Mouse (Mus musculus): Measurements from ENCODE around the gene Slc22a20.

Gene Slc22a20

GRCm38 (mm10) chr19:5954031-5954710, 31.8 kb downstream of the Slc22a20 start:
- ATAC-seq (ENCODE audit: insufficient number of reproducible peaks, low FRiP score, low TSS enrichment) = no peak

GRCm38 (mm10) chr19:5953201-5953770, 32.7 kb downstream of the Slc22a20 start:
- ATAC-seq (ENCODE audit: insufficient number of reproducible peaks, low FRiP score, low TSS enrichment) = no peak

DNA sequence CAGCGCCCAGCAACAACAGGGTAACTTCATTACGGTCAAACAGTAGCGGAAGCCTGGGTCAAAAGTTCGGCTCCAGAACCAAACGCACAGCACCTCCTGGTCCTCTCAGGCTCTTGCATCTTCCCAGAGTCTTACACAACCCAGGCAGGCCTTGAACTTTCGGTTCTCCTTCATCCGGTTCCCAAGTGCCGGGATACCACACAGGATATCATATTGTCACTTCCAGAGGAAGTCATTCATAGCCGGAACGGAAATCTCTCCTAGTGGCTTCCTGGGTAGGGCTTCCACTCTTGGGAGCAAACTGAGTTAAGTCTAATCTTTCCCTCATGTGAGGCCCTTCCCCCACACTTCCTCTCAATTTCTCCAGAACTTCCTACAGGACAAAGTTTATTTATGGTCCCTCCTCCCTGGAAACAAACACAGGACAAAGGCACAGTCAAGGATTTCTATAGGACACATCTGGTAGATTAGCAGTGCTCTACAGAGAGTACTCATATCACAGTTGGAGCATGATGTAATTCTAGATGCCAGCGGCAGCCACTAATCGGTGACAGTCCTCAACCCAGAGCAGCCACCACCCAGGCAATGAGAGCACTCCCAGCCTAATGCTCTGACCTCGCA, 33.8 kb downstream of the Slc22a20 start:
- no peak for ATAC-seq (ENCODE audit: insufficient number of reproducible peaks, low FRiP score, low TSS enrichment)

DNA sequence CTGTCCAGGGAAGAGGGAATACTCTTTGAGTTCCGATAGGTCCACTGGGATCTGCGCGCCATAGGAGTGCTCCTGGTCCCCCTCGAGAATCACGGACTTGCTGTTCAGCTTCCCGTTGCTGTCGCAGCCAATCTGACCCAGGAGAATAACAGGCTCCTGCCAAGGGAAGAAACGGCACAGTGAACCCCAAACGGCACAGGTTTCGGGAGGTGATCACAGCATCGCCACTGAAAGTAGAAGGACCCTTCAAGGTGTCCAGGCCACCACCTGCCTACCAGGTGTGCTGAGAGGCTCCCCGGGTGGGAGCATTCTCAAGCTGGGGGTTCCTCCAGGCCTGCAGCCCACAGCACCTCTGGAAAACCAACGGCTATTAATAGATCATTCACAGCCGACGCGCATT, 34.3 kb downstream of the Slc22a20 start:
- no peak for ATAC-seq (ENCODE audit: insufficient number of reproducible peaks, low FRiP score, low TSS enrichment)

DNA sequence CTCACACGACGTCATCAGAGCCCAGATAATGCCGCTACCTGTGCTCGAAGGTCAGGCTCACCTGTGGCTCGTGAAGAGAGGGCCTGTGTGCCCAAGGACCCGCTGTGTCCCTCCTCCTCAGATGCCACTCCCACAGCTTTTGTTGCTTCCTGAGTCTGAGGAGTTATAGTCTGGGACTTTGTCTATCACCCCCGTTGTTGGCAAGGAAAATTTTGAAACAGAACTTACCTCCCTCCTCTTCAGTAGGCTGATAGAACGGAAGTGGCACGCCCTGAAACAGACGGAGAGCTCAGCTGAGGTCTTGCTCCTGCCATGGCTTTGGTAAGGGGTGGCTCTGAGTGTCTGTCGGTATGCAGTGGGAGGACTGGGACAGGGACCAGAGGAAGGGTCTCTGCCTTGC, 35.7 kb downstream of the Slc22a20 start:
- no peak for ATAC-seq (ENCODE audit: insufficient number of reproducible peaks, low FRiP score, low TSS enrichment)

DNA sequence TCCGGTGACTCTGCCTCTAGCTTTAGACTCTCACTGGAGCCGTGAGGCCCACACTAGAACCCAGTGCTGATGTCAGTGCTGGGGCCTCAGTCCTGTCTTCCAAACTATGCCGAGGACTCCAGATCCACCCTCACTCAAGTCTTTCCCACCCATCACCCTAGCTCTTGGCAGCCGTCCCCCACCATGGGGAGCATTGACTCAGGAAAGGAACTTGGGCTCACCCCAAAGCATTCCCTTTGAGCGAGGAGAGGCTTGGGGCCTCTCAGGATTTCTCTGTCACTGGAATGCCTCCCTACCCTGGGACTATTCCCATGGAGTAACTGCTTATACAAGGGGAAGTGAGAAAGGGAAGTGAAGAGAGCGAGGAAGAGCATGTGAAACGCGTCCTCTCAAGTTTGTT, 40.1 kb downstream of the Slc22a20 start:
- ATAC-seq (ENCODE audit: insufficient number of reproducible peaks, low FRiP score, low TSS enrichment) = no peak

DNA sequence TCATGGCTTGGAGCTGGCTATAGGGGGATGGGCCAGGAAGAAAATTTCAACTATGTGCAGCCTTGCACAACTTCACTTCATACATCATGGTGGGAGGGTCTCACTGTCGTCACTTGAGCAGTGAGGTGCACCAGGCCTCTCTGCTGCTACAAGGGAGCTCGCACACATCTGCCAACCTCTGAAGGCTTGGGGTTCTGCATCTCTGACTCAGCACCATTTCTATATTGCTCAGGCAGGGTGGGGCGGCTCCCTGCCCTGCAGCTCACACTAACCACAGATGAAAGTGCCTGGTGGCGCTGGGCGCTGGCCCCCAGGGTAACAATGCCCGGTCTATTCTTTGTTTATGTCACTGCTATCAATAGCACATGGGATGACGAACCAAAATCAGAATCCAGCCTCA, 40.9 kb downstream of the Slc22a20 start:
- ATAC-seq (ENCODE audit: insufficient number of reproducible peaks, low FRiP score, low TSS enrichment) = no peak

DNA sequence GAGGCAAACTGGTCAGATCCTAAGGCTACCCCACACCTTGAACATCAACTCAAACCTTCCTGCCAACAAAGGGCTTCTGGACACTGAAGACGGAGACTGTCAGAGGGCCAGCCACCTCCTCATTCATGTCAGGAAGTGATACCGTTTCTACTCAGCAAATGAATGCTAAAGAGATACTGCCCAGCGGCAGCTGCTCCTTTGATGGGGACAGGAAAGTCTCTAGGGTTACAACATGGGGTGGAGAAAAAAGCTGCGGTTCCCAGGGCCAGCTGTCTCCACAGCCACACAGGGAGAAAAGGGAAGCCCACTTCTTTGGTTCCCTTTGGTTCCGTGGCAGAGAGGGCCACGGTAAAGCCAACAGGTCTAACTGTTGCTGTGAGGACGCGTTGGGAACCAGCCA, 41.8 kb downstream of the Slc22a20 start:
- ATAC-seq (ENCODE audit: insufficient number of reproducible peaks, low FRiP score, low TSS enrichment) = no peak

GRCm38 (mm10) chr19:5943404-5943803, 42.5 kb downstream of the Slc22a20 start:
- ATAC-seq (ENCODE audit: insufficient number of reproducible peaks, low FRiP score, low TSS enrichment) = no peak

DNA sequence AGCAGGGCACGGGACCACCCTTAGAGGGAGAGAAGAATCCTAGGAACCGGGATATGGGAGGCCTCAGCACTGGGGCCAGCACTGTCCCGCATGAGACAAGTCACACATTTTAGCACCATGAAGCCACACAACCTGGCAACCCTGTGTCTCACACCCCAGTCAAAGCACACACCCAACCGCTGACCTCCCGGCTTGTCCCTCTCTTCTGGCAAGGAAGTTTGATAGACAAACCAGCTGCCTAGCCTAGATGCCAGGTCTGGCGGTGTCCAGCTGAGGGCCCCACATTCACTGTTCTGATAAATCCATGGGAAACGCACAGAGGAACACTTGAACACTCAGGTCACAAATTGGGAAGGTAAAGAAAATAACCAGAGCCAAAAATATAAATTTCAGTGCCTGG, 43.4 kb downstream of the Slc22a20 start:
- no peak for ATAC-seq (ENCODE audit: insufficient number of reproducible peaks, low FRiP score, low TSS enrichment)

DNA sequence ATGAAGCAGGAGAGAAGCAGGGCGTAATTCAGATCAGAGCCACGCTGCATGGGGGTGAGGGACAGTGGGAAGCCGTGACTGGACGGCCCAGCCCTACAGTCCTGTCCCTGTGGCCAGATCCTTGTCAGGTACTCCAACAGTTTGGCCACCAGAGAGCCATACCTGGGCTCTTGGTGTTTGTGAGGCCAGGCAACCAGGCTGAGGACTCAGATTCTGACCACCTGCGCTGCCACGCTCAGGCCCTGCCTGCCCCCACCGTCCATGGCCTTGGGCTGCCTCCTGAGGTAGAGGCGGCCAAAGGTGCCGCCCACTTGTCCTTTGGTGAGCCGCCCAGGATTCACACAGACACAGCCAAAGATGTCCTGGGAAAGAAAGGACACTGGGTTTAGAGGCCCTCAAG, 45.3 kb downstream of the Slc22a20 start:
- ATAC-seq (ENCODE audit: insufficient number of reproducible peaks, low FRiP score, low TSS enrichment) = no peak

DNA sequence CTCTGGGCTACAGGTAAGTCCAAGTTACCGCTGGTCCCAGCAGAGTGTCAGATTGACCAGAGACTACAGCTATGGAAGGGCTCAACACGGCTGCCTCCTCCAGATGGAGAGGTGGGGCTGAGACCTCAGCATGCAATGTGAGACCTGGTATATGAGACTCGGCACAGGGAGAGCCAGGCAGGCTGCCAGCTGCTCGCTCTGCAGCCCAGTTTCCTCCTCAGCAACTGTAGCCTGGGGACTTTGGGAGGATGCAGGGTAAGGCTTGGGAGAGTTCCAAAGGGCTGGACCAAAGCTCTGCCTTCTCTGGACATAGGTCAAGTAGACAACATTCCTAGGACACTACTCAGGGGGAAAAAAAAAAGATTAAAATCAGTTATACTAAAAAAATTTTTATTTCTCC, 45.8 kb downstream of the Slc22a20 start:
- peak; percentile 92; the same call in 1 of the 2 replicates for ATAC-seq (ENCODE audit: insufficient number of reproducible peaks, low FRiP score, low TSS enrichment)

GRCm38 (mm10) chr19:5939715-5940114, 46.2 kb downstream of the Slc22a20 start:
- ATAC-seq (ENCODE audit: insufficient number of reproducible peaks, low FRiP score, low TSS enrichment) = no peak; the same call in 1 of the 2 replicates

DNA sequence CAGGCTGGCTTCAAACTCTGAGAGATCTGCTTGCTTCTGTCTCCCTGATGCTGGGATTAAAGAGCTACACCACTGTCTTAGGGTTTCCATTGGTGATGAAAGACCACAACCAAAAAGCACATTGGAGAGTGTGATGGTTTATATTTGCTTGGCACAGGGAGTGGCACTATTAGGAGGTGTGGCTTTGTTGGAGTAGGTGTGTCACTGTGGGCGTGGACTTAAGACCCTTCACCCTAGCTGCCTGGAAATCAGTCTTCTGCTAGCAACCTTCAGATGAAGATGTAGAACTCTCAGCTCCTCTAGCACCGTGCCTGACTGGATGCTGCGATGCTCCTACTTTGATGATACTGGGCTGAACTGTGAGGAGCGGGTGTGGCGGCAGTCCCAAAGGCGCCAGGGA, 47.4 kb downstream of the Slc22a20 start:
- ATAC-seq (ENCODE audit: insufficient number of reproducible peaks, low FRiP score, low TSS enrichment) = no peak

- no peak for ATAC-seq (ENCODE audit: insufficient number of reproducible peaks, low FRiP score, low TSS enrichment)
These were observed 48.0 kb downstream of the Slc22a20 start for GRCm38 (mm10) chr19:5937836-5938406.

GRCm38 (mm10) chr19:5937095-5937835, 48.7 kb downstream of the Slc22a20 start:
- ATAC-seq (ENCODE audit: insufficient number of reproducible peaks, low FRiP score, low TSS enrichment) = no peak

GRCm38 (mm10) chr19:5935691-5936090, 50.3 kb downstream of the Slc22a20 start:
- no peak for ATAC-seq (ENCODE audit: insufficient number of reproducible peaks, low FRiP score, low TSS enrichment)

- no peak for ATAC-seq (ENCODE audit: insufficient number of reproducible peaks, low FRiP score, low TSS enrichment)
These were observed 50.7 kb downstream of the Slc22a20 start for GRCm38 (mm10) chr19:5935266-5935665.

DNA sequence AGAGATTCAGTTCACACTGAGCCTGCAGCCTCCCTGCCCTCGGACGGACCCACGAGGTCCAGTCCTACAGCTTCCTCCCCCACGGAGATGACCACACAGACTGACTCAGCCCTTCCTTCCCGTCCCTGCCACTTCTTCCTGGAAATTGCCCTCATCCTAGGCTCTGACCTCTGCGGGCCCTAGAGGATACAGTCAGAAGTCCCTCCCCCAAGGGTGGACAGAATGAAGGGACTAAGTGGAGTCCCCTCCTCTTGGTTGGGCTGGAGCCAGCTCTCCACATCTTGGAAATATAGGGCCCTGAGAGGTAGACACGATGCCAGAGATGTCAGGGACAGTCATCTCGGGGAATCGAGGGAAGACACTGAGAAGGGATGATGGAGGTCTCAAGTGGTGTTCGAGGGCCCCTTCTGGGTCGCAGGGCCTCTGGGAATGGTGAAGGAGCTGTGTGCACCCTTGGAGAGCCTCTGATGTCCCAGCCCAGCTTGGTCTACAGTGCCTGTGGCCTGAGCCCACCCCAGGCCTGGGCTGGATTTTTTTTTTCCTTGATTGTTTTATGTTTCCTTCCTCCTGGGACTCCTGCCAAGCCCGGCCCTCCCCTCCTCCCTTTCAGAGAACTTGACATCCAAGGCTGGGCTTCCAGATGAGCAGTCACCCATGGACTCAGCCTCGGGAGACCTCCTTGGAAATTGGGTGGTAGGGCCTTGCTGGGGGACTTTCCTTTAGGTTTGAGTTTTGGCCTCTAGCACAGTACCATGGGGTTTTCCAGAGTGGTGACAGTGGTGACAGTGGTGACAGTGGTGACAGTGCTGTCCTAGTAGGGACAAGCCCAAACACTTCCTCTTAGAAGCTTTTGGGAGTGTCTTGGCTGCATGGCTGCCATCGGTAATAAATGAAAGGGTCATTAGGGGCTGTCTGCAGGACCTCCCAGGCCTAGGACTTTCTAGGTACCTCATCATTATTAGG, 56.0 kb downstream of the Slc22a20 start:
- ATAC-seq (ENCODE audit: insufficient number of reproducible peaks, low FRiP score, low TSS enrichment) = no peak

DNA sequence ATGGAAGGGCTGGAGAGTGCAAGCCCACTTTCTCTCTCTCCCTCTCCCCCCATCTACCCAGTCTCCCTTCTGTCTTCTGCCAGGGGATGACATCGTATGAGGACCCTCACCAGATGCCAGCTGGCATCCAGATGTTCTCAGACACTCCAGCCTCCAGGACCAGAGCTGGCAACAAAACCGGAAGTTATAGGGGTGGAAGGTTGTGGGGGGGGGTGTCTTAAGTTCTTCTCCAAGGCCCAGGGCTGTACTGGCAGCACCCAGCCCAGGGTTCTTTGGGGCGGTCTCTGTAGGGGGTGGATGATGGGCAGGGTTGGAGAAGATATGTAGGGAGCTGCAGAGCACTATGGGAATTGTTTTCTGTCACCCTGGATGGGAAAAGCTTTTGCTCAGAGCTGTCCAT, 57.4 kb downstream of the Slc22a20 start:
- no peak for ATAC-seq (ENCODE audit: insufficient number of reproducible peaks, low FRiP score, low TSS enrichment)
